Mouse (Mus musculus): ENCODE measurements around the gene Snrpg.
"Not testable (repeated sequence)": the region's sequence is repeated elsewhere in the genome, so short reads cannot be mapped to it uniquely, and the experiment has no call there.

The Snrpg gene

DNA sequence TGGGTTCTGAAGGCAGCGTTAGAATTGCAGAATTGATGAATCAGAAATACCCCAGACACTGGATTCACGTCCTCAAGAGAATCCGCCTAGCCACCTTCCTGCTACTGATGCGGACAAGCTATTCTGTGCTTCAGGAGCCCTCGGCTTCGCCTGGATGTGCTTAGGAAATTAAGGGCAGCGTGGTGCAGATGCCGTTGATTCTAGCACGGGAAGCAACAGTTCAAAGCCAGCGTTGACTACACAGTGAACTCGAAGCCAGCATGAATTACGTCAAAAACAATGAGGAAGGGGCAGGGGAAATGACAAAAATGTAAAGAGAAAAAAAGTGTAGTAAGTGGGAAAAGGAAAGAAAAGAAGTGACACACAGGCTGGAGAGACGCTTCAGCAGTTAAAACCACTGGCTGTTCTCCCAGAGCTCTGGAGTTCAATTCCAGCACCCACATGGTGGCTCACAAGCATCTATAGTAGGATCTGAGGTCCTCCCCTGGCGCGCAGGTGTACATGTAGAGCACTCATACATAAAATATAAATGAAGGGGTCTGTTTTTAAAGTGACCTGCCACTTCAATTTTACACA, at the start of gene Snrpg:
TSS of gene Snrpg (plus strand) at position 541 of the 576 bp plus-strand sequence.
- no peak for DNase-seq (ENCODE audit: low spot score)

GRCm38 (mm10) chr6:86322031-86322563, 49.0 kb upstream of the Snrpg start:
- DNase-seq (ENCODE audit: low spot score): no peak

DNA sequence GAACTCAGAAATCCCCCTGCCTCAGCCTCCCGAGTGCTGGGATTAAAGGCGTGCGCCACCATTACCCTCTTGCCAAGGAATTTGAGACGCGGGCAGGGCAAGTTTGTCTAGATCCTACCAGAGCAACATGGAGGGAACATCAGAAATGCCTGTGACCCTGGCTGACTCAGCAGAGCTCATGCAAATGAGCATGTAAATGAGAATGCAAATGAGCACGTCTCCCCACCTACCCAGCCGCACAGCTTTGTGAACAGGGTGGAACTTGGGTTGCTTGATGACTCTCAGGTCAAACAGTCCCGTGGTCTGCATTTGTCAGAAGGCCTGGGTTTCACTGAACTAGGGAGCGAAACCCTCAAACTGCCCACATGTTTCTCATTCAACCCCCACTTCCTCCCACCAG, 48.1 kb upstream of the Snrpg start:
- DNase-seq (ENCODE audit: low spot score): no peak

DNA sequence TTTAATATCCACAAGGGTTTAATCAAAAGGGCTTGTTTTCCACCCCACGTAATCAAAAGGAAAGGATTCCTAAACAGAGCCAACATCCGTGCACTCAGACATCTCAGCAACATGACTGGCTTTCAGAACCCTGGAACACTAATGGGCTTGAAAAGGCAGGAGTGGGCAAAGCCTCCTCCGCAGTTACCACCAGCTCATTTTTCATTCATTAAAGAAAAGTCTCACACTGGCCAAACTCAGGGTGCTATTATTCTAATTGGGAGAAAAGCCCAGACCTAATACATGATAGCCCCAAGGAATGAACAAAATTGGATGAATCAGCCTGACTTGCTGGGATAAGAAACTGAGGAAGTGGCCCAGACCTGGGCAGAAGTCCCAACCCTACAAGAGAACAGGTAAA, 46.7 kb upstream of the Snrpg start:
- no peak for DNase-seq (ENCODE audit: low spot score)

GRCm38 (mm10) chr6:86325646-86326045, 45.5 kb upstream of the Snrpg start:
- DNase-seq (ENCODE audit: low spot score): peak; percentile 14

DNA sequence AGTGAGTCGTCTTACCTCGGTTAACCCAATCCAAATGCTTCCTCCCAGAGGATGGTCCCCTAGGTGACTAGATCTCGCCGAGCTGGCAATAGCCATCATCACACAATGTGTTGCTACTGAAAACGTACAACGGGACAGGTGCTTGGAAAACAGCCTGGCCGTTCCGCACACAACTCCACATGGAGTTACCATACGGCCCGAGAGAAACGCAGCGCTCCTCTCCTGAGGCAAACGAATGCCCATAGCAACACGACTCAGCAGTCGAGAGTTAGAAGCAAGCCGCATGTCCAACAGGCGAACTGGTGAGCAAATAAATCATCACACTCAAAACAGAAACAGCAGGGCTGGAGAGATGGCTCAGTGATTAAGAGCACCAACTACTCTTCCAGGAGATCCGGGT, 44.2 kb upstream of the Snrpg start:
- no peak for DNase-seq (ENCODE audit: low spot score)

GRCm38 (mm10) chr6:86328369-86328768, 42.7 kb upstream of the Snrpg start:
- no peak for DNase-seq (ENCODE audit: low spot score)

DNA sequence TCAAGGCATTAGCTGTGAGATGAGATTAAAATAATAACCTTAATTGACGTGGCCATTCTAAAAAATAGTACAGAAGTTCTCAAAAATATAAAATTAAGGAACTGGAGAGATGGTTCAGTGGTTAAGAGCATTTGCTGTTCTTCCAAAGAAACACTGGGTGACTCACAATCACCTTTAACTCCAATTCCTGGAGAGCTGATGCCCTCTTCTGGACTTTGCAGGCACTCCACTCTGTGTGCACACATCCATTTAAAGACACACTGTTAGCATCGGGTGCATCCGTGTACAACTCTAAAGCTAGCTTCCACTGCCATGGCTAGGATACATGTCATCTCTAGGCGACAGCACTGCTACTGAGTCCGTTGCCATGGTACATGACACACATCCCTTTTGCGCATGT, 41.2 kb upstream of the Snrpg start:
- no peak for DNase-seq (ENCODE audit: low spot score)

DNA sequence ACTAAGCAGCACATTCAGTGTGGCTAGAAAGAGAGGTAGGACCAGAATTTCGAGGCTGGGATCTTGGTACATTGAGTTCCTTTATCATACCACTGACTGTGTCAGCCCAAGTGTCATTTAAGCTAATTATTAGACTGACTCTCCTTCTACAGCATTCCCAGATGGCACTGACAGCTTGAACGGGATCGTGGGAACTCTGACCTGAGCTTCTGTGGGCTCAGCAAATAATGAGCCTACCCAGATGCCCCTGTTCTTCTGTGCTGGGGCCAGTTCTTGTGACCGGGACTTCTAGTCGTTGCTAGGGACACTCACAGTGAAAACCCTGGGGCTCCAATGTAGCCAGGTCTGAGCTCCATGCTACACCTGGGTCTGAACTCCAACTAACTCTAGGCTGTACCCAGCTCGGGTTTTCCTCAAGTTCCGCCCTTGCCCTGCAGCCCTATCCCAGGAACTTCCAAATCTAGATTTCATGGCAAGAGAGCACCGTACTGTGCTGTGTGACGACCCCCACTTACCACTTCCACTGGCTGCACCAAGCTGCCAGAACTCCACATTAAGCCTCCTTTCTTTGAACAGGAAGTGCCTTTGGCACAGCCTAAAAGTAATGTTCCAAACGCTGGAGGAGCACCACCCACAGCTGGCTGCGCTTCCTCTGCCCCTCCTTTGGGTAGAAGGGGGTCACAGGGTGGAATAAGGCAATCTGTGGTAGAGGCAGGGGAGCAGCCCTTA, 35.8 kb upstream of the Snrpg start:
- DNase-seq (ENCODE audit: low spot score): no peak

DNA sequence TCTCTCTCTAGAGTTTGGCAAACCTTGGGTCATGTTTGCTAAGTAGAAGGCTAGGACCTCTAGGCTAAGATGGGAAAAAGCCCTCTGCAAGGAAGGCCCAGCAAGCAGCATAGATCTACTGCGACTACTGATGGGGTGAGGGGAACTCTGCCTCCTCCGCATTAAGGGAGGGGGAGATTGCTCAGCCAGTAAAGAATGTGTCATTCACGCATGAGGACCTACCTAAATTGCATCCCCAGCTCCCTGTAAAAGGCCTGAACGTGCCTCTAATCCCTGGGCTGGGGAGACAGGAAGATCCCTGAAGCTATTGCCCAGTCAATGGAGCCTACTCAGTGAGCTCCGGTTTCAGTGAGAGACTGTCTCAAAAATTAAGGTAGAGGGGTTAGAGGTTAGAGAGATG, 35.2 kb upstream of the Snrpg start:
- DNase-seq (ENCODE audit: low spot score): no peak

- DNase-seq (ENCODE audit: low spot score): not testable (repeated sequence)
Measured at GRCm38 (mm10) chr6:86336340-86336739, 34.8 kb upstream of the Snrpg start.

- DNase-seq (ENCODE audit: low spot score): no peak
Measured at GRCm38 (mm10) chr6:86343656-86344055, 27.4 kb upstream of the Snrpg start.

DNA sequence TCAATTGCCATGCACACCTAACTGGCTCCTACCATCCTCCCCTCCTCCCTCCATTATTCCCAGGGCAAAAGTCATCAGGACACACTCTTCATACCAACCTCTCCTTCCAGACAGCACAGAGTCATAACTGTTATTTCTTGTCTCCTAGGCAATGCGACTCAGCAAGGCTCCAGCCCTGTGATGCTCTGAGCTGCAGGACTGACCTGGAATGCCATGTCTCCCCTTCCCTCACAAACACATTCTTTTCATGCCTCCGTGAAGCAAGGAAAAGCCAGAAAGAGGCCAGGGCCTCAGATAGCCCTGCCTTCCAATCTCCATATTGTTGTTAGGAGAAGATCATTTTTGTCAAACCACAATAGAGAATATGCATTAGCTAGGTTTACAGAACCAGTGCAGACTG, 25.0 kb upstream of the Snrpg start:
- DNase-seq (ENCODE audit: low spot score): no peak

- peak; percentile 43 for DNase-seq (ENCODE audit: low spot score)
Measured at GRCm38 (mm10) chr6:86349257-86349656, 21.8 kb upstream of the Snrpg start.

GRCm38 (mm10) chr6:86354948-86355347, 16.2 kb upstream of the Snrpg start:
- no peak for DNase-seq (ENCODE audit: low spot score)

DNA sequence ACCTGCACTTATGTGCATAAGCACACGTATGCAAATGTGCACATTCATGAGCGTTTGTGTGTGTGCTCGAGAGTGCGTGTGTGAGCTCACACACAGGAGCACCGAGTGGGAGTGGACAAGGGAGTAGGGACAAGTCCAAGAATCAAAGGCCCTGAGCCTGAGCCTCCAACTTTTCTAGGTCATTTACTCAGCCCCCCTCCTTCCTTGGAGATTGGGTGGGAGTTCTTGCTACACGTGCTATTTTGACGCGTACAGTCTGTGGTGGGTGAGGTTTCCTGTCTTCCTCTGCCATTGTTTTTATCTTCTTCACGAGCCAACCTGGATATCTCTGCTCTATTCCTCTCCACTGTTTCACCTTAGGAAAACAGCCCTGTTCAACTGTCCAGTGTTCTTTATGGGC, 14.1 kb upstream of the Snrpg start:
- DNase-seq (ENCODE audit: low spot score): no peak

- DNase-seq (ENCODE audit: low spot score): no peak
Measured at GRCm38 (mm10) chr6:86360691-86361090, 10.4 kb upstream of the Snrpg start.

GRCm38 (mm10) chr6:86361373-86361772, 9.7 kb upstream of the Snrpg start:
- DNase-seq (ENCODE audit: low spot score): no peak

DNA sequence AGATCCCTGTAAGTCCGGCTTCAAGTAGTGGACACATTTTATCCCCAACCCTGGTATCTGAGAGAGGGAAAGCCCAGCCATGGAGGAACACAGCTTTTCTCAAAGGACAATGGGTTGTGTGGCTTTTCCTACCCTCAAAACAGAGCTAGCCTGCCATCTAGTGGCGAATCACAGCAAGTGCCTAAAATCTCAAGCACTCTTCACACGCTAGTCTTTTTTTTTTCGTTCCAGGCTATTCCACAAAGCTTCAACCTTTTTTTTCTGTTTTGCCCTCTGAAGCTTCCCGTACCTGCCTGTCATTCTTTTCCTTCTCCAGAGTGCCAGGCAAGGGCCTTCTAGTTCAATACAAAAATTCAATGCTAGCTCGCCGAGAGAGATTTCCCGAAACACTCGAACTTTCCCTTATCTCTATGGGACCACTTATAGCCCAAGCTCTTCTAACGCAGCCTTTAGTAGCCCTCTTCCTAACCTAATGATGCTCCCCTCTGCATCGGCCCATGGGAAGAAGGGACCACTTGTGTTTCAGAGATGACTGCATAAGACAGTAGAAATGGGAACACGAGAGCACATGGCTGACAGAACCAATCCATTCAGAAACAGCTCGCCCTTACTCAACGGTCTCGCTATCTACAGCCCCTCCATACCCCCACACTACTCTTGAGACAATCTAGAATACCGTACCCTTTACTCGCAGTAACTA, 6.5 kb upstream of the Snrpg start:
- DNase-seq (ENCODE audit: low spot score): peak; percentile 82

DNA sequence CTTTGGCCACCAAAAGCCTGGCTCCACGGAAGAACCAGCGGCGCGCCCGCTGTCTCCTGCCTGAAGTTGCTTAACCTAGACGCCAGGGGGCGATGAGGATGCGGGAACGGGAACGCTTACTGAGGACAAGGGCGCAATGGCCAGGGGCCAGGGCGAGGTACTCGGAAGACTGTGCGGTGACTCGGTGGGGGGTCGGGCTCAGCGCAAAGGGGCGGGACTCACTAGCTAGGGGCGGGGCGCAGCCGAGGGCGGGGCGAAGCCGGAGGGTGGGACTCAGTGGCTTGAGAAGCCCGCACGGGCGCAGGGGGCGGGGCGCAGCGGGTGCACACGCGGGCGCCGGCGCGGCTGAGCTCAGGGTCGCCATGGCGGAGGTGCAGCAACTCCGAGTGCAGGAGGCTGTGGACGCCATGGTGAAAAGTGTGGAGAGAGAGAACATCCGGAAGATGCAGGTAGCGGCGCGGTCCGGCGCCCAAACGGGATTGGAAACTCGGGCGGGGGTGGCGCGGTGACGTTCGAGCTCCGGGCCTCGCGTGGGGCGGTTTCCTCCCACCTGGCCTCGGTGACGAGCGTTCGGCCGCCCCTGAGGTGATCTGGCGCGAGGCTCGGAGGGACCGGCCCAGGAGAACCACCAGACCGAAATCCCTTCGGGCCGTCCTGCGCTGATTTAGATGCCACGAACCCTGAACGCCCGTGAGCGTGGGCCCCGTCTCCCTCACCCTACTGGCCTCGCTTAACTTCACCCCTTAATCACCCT, 5.6 kb upstream of the Snrpg start, which contains the start of gene Fam136a:
TSS of gene Fam136a (plus strand) at position 276 of the 754 bp plus-strand sequence.
- DNase-seq (ENCODE audit: low spot score): peak; percentile 96

DNA sequence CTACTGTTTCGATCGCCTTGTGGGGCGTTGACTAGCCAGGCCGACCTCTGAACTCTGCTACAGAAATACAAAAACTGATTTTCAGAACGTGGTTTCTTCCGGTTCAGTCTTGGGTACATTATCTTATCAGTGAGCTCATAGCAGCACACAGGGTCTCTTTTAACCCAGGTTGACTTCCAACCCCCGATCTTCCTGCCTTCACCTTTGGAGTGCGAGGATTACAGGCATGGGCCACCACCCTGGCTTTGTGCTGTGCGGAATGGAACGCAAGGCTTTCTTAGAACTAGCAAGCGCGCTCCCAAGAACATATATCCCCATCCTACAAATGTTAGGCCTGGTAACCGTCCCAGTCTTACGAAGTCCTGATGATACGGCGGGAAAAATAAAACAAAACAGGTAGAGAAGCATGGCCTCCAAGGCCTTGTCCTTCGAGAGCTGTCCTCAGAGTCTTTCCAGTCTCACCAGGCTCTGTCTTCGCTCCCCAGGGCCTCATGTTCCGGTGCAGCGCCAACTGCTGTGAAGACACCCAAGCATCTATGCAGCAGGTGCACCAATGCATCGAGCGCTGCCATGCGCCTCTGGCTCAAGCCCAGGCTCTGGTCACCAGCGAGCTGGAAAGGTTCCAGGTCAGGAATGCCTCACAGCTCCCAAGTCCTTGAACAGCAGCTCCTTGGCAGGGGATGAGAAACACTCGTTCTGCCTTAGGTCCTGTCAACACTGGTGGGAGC, 4.8 kb upstream of the Snrpg start:
- peak; percentile 37 for DNase-seq (ENCODE audit: low spot score)

GRCm38 (mm10) chr6:86366853-86367249, 4.3 kb upstream of the Snrpg start:
- DNase-seq (ENCODE audit: low spot score): no peak
